Mouse (Mus musculus) ES-CJ7 (cell line): Measurements from ENCODE around the gene Gm49388.
A peak's percentile ranks its signal among the peaks of the same experiment; 100 is the strongest.
"Not testable (repeated sequence)": the region's sequence is repeated elsewhere in the genome, so short reads cannot be mapped to it uniquely, and the experiment has no call there.

Experiments
- DNase-seq: peaks from one replicate; pipeline ENCODE4 v3.0.0; 2011; ENCODE audit warnings: low read depth, low spot score

Gene Gm49388

DNA sequence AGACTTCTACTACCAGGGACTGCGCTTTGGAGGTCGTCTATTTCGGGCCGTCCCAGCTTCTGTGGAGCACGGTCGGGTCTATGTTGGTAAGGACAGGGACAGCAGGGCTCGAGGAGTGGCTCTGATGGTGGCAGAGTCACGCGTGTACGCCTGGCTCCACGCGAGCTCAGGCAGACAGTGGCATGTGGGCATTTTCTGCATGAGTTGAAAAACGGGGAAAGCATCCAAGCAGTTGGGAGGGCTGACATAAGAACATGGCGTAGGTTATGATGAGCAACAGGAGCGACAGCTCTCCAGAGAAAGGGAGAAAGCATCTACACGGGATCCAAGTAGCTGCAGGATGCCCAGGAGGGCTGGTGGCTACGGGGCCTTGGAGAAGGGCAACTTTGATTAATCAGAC, 16.9 kb downstream of the Gm49388 start:
- DNase-seq: no peak

- DNase-seq: no peak
These were observed 23.4 kb downstream of the Gm49388 start for GRCm38 (mm10) chr7:127808821-127809220.

DNA sequence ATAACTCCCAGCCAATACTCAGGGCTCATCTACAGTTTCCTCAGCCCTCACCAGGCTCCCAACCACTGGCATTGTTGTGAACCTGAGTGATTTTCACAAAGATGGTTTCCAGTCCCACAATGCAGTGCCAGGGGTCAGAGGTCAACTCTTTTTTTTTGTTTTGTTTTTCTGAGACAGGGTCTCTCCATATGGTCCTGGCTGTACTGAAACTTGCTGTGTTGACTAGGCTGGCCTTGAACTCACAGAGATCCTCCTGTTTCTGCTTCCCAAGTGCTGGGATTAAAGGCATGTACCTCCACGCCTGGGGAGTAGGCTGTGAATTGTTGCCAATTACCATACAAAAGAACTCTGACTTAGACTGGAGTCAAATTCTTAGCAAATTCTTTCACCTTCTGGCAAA, 24.4 kb downstream of the Gm49388 start:
- peak; percentile 59 for DNase-seq

DNA sequence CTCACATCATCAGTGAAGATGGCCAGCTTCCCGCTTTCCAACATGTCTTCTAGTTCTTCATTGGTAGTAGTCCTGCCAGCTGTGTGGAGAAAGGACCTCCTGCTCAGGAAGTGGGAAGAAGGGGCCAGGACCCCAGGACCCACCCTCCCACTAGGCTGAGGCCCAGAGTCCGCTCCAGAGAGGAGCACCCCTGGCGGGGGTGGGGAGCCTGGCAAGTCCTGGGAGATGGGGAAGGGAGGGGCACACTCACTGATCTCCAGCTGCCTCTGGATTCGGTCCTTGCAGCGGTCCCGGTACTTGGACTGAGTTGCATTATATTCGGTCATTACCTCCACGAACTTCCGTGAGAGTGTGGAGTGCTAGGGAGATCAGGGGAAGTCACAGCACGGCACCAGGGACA, 25.2 kb downstream of the Gm49388 start:
- DNase-seq: no peak

- peak; percentile 54 for DNase-seq
These were observed 25.8 kb downstream of the Gm49388 start for GRCm38 (mm10) chr7:127811240-127811639.

GRCm38 (mm10) chr7:127812292-127812691, 26.9 kb downstream of the Gm49388 start:
- no peak for DNase-seq

GRCm38 (mm10) chr7:127813821-127814220, 28.4 kb downstream of the Gm49388 start:
- no peak for DNase-seq

DNA sequence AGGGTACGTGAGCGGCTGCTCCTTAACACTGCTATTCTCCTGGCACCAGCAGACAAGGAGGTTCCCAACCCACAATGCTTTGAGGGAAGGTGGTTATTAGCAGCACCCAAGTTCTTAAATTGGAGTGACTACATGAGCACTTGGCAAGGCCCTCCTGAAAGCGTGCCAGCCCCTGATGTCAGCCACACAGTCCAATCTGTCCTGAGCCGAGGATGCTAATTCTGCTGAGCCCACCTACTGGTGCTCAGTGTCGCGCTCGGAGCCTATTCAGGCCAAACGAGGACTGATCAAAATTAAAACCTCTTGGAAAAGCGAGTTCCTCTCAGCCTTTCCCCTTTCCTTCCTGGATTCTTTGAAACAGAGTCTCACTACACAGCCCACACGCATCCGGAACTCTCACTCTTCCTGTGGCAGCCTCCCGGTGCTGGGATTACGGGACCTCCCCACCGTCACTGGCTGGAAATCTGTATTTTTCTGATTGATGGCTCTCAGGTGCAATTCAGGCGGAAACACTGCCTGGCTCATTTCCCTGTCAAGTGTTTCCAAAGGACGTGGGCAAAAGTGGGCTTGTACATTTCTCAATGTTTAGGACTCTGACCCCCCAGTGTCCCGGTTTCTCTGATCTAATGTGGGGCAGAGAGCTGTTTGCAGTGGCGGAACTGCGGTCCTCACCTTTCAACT, 29.0 kb downstream of the Gm49388 start:
- no peak for DNase-seq

DNA sequence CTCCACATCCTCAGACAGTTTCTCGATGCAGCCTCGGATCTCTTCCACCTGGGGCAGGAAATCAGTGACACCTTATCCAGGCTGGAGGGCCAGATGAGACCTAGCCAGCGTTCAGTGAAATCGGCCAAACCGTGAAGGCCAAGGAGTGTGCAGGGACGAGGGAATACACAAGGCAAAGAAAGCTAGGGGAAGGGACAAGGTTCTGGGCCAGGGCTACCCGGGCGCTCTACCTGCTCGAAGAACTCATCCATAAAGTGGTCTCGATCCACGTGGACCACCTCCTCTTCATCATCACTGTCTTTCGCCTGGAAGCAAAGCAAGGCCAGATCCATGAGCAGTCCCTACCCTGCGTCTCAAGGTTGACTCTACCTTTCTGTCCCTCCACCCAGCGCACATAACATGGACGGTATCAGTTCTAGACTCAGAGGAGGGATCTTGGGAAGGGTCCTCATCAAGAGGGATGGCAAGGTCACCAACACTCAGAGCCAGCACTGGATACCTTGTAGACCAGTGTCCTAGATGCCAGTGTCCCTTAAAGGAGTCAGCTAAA, 29.8 kb downstream of the Gm49388 start:
- DNase-seq: no peak

DNA sequence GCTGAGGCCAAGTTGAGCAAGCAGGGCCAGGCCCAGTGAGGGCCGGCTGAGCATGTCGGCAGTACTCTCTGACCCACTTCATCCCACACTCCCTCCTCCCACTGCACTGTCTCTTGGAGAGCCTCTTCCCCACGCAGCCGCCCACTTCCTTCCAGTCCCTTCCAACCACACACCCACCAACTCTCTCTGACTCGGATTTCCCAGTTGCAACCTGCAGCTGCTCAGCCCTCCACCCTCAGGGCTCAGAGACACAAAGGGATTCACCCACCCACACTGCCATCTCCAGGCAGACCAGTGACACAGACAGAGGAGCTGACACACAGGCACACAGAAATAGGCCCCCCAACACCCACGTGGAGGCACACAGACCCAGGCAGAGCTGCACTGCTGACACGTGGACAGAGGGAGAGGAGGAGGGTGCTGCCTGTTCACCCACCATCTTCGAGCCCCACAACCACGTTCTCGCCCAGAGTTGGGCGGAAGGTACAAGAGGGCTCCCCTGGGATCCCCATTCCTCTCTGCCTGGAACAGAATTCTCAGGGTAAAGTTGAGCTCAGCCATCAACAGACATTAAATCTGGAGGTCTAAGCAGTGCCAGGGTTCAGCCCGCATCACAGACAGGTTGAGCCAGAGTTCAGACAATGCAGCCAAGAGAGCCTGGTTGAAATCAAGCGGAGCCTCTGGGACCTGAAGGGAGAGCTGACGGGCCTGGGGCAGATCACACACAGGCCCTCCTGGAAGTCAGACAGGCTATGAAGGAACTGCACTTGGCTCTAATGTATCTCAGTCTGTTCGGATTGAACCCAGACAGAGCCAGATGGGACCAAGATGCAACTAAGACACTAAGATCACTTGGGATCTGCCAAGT, 30.8 kb downstream of the Gm49388 start:
- peak; percentile 83 for DNase-seq

DNA sequence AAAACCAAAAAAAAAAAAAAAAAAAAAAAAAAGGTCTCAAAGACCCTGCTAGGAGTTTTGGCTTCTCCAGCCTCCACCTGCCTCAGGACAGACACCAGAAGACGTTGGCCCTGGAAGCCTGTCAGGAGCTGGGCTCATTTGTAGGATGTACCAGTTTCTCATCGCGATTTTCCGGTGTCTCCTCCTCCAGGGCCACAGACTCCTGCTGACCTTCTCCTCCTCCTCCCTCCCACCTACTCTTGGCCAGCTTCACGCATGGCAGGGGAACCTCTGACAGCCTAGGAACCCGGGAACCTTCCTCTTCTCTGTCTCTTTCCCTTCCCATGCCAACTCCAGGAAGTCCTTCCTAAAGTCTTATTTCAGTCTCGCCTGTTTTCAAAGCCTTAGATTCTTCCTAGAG, 31.6 kb downstream of the Gm49388 start:
- no peak for DNase-seq

DNA sequence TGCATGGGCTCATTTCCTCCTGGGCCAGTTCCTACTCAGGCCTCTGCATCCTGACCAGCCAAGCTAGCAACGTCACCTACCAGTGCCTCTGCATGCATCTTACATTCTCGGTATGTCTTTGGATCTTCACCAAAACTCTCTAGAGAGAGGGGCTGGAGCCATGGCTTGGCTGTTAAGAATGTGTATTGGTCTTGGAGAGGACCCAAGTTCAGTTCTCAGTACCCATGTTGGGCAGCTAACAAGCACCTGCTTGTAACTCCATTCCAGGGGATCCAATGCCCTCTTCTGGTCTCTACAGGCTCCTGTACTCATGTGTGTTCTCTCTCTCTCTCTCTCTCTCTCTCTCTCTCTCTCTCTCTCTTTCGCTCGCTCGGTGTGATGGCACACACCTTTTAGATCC, 32.4 kb downstream of the Gm49388 start:
- DNase-seq: no peak

DNA sequence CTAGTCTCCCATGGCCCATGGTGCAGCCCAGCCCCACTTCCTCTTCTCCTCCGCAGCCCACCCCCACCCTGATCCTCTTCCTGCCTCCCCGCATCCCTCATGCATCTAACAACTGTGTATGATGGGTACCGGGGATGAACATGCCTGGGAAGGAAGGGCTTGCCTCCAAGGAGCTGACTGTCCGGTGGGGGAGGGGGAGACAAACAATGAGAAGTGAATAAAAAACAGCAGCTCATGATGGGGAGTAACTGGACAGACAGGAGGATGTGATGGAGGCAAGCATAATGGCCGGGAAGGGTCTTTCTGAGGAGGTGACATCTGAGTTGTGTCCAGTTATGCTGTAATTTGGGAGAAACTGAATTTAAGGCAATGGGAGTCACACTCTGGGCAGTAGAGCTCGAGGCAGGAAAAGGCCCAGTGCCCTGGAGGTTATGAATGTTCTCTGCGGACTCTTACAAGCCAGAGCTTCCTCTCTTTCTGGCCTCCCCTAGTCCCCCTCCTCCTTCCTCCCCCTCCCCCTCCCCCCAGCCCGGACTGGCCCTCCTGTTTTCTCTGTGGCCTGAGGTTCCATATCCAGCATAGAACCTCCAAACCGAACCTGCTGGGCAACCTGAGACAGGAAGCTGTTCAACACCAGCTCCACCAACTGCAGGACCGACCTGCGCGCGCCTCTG, 35.6 kb downstream of the Gm49388 start:
- DNase-seq: no peak

DNA sequence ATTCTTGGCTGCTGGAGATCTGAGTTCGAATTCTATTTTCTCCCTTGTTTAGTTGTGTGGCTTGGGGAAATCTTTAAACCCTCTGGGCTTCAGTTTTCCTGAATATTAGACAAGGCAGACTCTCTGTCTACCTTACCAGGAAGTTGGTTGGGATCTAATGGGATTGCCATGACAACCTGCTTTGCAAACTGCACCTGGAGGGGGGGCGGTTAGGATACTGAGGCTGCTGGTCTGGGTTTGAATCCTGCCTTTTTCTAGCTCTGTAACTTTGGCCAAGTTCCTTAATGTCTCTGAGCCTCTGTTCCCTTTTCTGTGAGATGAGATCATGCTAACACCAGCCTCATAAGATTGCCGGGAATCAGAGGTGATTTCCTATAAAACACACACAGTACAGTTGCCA, 37.1 kb downstream of the Gm49388 start:
- no peak for DNase-seq

- no peak for DNase-seq
These were observed 38.1 kb downstream of the Gm49388 start for GRCm38 (mm10) chr7:127823236-127824171.

DNA sequence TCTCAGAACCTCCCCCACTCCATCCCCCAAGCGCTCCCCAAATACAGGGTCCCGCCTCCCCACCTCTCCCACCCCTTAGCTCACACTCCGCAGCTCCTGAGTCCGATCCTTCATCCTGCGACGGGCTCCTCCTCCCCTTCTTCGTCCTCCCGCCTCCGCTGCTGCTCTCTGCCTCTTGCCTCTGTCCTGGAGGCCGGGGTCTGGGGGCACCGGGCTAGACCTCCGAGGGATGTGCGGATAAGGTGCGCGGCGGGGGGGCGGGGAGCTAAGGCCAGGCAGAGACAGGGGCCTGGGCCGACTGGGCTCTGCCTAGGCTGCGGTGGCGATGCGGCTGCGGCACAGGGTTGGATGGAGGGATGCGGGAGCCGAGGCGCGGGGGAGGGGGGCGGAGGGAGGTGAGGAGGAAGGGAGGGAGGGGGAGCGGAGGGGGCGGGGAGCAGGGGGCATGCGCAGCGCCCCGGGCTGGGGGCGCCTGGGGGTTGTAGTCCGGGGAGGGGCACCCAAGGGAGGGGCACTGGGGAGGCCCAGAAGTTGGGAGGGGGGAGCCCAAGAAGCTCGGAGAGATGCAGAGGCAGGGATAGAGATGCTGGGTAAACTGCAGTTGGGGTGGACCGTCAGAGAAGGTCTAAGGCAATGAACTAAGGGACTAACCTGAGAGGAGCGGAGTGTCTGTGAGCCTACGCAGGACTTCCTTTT, 38.9 kb downstream of the Gm49388 start, which contains the start of the genes Stx4a and Stx1b:
Stx4a (plus strand) TSS at position 119 of the 696 bp plus-strand sequence.
Stx1b (minus strand) TSS at position 374 of the 696 bp plus-strand sequence.
- DNase-seq: peak; percentile 34

GRCm38 (mm10) chr7:127835550-127835949, 50.1 kb downstream of the Gm49388 start:
- DNase-seq: no peak

- DNase-seq: no peak
These were observed 52.1 kb downstream of the Gm49388 start for GRCm38 (mm10) chr7:127837473-127837872.

- DNase-seq: peak; percentile 30
These were observed 52.5 kb downstream of the Gm49388 start for GRCm38 (mm10) chr7:127837878-127838277.

DNA sequence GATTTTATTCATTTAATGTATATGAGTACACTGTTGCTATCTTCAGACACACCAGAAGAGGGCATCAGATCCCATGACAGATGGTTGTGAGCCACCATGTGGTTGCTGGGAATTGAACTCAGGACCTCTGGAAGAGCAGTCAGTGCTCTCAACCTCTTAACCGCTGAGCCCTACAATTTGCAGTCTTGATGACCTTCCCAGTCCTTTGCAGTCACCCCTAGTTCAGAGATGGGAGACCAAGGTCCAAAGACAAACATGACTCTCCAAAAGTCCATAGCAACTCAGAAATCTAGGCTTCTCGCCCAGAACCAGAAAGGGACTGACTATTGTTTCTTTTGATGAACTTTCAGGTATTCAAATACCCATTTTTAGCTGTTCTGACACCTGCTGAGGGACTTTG, 54.6 kb downstream of the Gm49388 start:
- not testable (repeated sequence) for DNase-seq
